Mouse (Mus musculus) E14TG2a.4 (cell line): ENCODE measurements around the gene Apol7a.

Source experiments
- CTCF ChIP-seq: conservative IDR thresholded peaks from 2 replicates; pipeline ENCODE4 v1.5.1; 2014; ENCODE audit warnings: low read length
- NANOG ChIP-seq: IDR thresholded peaks from 2 replicates; pipeline ENCODE4 v1.6.1; 2014; ENCODE audit warnings: borderline replicate concordance, low read length, mixed read lengths
- POU5F1 ChIP-seq: IDR thresholded peaks from 2 replicates; pipeline ENCODE4 v1.6.1; 2014; ENCODE audit warnings: low read length, borderline replicate concordance

GRCm38 (mm10) chr15:77366706-77367484, 32.0 kb downstream of the Apol7a start:
- TF ChIP-seq CTCF (peak; percentile 40), NANOG (no peak), POU5F1 (no peak)
